Mouse (Mus musculus) limb, embryonic 10.5 days (tissue): ENCODE data around the gene Plekhh3. TPM values are rescaled to one million over a fixed set of nuclear protein-coding genes. Genes with fewer than 3 reads are reported as not detected.

Experiments
- DNase-seq: peaks from one replicate; pipeline ENCODE4 v3.0.0-alpha.2; 2017; ENCODE audit warnings: low spot score
- H3K27ac ChIP-seq: fragments of 300-500 bp; sonication (generic); 2 replicates; pipeline ENCODE4 v1.5.1; 2016; ENCODE audit warnings: mild to moderate bottlenecking
- H3K27me3 ChIP-seq: fragments of 300-500 bp; sonication (generic); 2 replicates; pipeline ENCODE4 v1.6.1; 2016; ENCODE audit warnings: low read depth, mild to moderate bottlenecking; ENCODE audit not compliant: poor library complexity, severe bottlenecking
- H3K36me3 ChIP-seq: fragments of 300-500 bp; sonication (generic); 2 replicates; pipeline ENCODE4 v1.6.1; 2016; ENCODE audit warnings: mild to moderate bottlenecking, moderate library complexity
- H3K4me1 ChIP-seq: fragments of 300-500 bp; sonication (generic); 2 replicates; pipeline ENCODE4 v1.6.1; 2016
- H3K4me3 ChIP-seq: fragments of 300-500 bp; sonication (generic); 2 replicates; pipeline ENCODE4 v1.5.1; 2016; ENCODE audit warnings: mild to moderate bottlenecking, moderate library complexity
- H3K9me3 ChIP-seq: fragments of 300-500 bp; sonication (generic); replicated peaks from 2 replicates; pipeline ENCODE4 v1.6.1; 2016; ENCODE audit warnings: mild to moderate bottlenecking
- WGBS: fragments of 180-500 bp; shearing (Covaris S2); methylation state at CpG from one replicate; pipeline ENCODE4 v1.1.7; 2016; 5-methylcytosine and 5-hydroxymethylcytosine counted together
- polyA plus RNA-seq: library from polyadenylated mRNA; unstranded; fragments of >200 nt; fragmentation: Nextera tagmentation; extraction: Ambion mirVana; gene quantifications from 2 replicates; pipeline ENCODE4 v1.2.1, GENCODE M21; 2016

The Plekhh3 gene
- polyA plus RNA-seq, 1 experiment from 2014 or later: 3.0 TPM

- WGBS: 23% methylated on average over 9 of the region's 9 CpGs
- DNase-seq: no peak
- no peaks in the 10 kb centered on the region for H3K9me3 ChIP-seq
- H3K4me3 ChIP-seq: no peak overlapping the region
- no peaks in the 10 kb centered on the region for H3K27me3 ChIP-seq
- H3K27ac ChIP-seq: peak overlapping the region; percentile 77
- no peaks in the 10 kb centered on the region for H3K36me3 ChIP-seq
- peaks cover 23% of the 10 kb centered on the region for H3K4me1 ChIP-seq
Measured at GRCm38 (mm10) chr11:101149178-101150105, 21.7 kb downstream of the Plekhh3 start.

GRCm38 (mm10) chr11:101148751-101149150 lies 22.4 kb downstream of the Plekhh3 start:
- H3K27me3 ChIP-seq: no peaks in the 10 kb centered on the region
- H3K9me3 ChIP-seq: no peaks in the 10 kb centered on the region
- H3K36me3 ChIP-seq: no peaks in the 10 kb centered on the region
- WGBS: 67% methylated on average over 10 of the region's 10 CpGs
- no peak overlapping the region for H3K4me3 ChIP-seq
- DNase-seq: no peak
- peaks cover 27% of the 10 kb centered on the region for H3K4me1 ChIP-seq
- H3K27ac ChIP-seq: peak overlapping the region; percentile 77

- Histone ChIP-seq H3K36me3 (no peaks in the 10 kb centered on the region), H3K4me1 (peaks cover 31% of the 10 kb centered on the region), H3K9me3 (no peaks in the 10 kb centered on the region), H3K27ac (no peak overlapping the region), H3K4me3 (no peak overlapping the region), H3K27me3 (peaks cover 8% of the 10 kb centered on the region)
- peak; percentile 65 for DNase-seq
- WGBS: 33% methylated on average over 10 of the region's 10 CpGs
Measured at GRCm38 (mm10) chr11:101146377-101146776, 24.8 kb downstream of the Plekhh3 start.

- Histone ChIP-seq H3K27me3 (peaks cover 28% of the 10 kb centered on the region), H3K9me3 (no peaks in the 10 kb centered on the region), H3K4me3 (peak overlapping the region; percentile 42), H3K4me1 (peaks cover 29% of the 10 kb centered on the region), H3K27ac (peak overlapping the region; percentile 58), H3K36me3 (no peaks in the 10 kb centered on the region)
- DNase-seq: peak; percentile 69
- WGBS: 24% methylated on average over 19 of the region's 19 CpGs
Measured at GRCm38 (mm10) chr11:101143338-101144225, 27.6 kb downstream of the Plekhh3 start.

- 85% methylated on average over 10 of the region's 10 CpGs for WGBS
- H3K4me3 ChIP-seq: no peak overlapping the region
Measured at GRCm38 (mm10) chr11:101142215-101142967, 28.8 kb downstream of the Plekhh3 start.

GRCm38 (mm10) chr11:101141088-101141487 lies 30.1 kb downstream of the Plekhh3 start:
- WGBS: 80% methylated on average over 8 of the region's 8 CpGs
- Histone ChIP-seq H3K27ac (no peak overlapping the region), H3K4me3 (no peak overlapping the region), H3K27me3 (peaks cover 28% of the 10 kb centered on the region), H3K9me3 (no peaks in the 10 kb centered on the region), H3K4me1 (peaks cover 22% of the 10 kb centered on the region), H3K36me3 (no peaks in the 10 kb centered on the region)
- DNase-seq: no peak

More at GRCm38 (mm10) chr11:101142215-101142967, 28.8 kb downstream of the Plekhh3 start:
- Histone ChIP-seq H3K36me3 (no peaks in the 10 kb centered on the region), H3K27me3 (peaks cover 28% of the 10 kb centered on the region), H3K9me3 (no peaks in the 10 kb centered on the region), H3K27ac (no peak overlapping the region), H3K4me1 (peaks cover 28% of the 10 kb centered on the region)
- no peak for DNase-seq

- H3K27ac ChIP-seq: peak overlapping the region; percentile 61; the same call in 1 of the 2 replicates
- DNase-seq: peak; percentile 50
Measured at GRCm38 (mm10) chr11:101140164-101140819, 30.9 kb downstream of the Plekhh3 start.

GRCm38 (mm10) chr11:101138536-101139181 lies 32.5 kb downstream of the Plekhh3 start:
- Histone ChIP-seq H3K4me3 (peak overlapping the region; percentile 32), H3K27ac (peak overlapping the region; percentile 7; the same call in 1 of the 2 replicates), H3K36me3 (no peaks in the 10 kb centered on the region), H3K27me3 (peaks cover 28% of the 10 kb centered on the region), H3K4me1 (peaks cover 18% of the 10 kb centered on the region), H3K9me3 (no peaks in the 10 kb centered on the region)
- 25% methylated on average over 15 of the region's 15 CpGs for WGBS
- peak; percentile 56 for DNase-seq

More at GRCm38 (mm10) chr11:101140164-101140819, 30.9 kb downstream of the Plekhh3 start:
- H3K4me3 ChIP-seq: peak overlapping the region; percentile 38
- H3K9me3 ChIP-seq: no peaks in the 10 kb centered on the region
- 59% methylated on average over 27 of the region's 27 CpGs for WGBS
- peaks cover 22% of the 10 kb centered on the region for H3K4me1 ChIP-seq
- no peaks in the 10 kb centered on the region for H3K36me3 ChIP-seq
- H3K27me3 ChIP-seq: peaks cover 28% of the 10 kb centered on the region

GRCm38 (mm10) chr11:101137000-101137399 lies 34.2 kb downstream of the Plekhh3 start:
- WGBS: 86% methylated on average over 7 of the region's 7 CpGs
- no peak for DNase-seq
- Histone ChIP-seq H3K27me3 (peaks cover 27% of the 10 kb centered on the region), H3K9me3 (no peaks in the 10 kb centered on the region), H3K36me3 (no peaks in the 10 kb centered on the region), H3K4me1 (peaks cover 14% of the 10 kb centered on the region), H3K4me3 (no peak overlapping the region), H3K27ac (no peak overlapping the region)

GRCm38 (mm10) chr11:101134217-101134865 lies 36.8 kb downstream of the Plekhh3 start:
- 90% methylated on average over 13 of the region's 13 CpGs for WGBS
- H3K36me3 ChIP-seq: no peaks in the 10 kb centered on the region
- no peak overlapping the region for H3K4me3 ChIP-seq
- no peaks in the 10 kb centered on the region for H3K9me3 ChIP-seq
- peaks cover 14% of the 10 kb centered on the region for H3K4me1 ChIP-seq
- H3K27ac ChIP-seq: no peak overlapping the region
- peaks cover 4% of the 10 kb centered on the region; the same call in 1 of the 2 replicates for H3K27me3 ChIP-seq
- no peak for DNase-seq

- 76% methylated on average over 12 of the region's 12 CpGs for WGBS
- DNase-seq: no peak
- Histone ChIP-seq H3K36me3 (no peaks in the 10 kb centered on the region), H3K27me3 (0 out of 2 replicates have a peak, but pooled peaks cover 3% of the 10 kb centered on the region), H3K4me1 (peaks cover 7% of the 10 kb centered on the region; the same call in 1 of the 2 replicates), H3K4me3 (no peak overlapping the region), H3K27ac (no peak overlapping the region), H3K9me3 (no peaks in the 10 kb centered on the region)
Measured at GRCm38 (mm10) chr11:101133037-101133436, 38.1 kb downstream of the Plekhh3 start.
